Mouse (Mus musculus) cerebellum, postnatal 25 days (tissue): Measurements from ENCODE around the gene Tex38.
A peak's percentile ranks its signal among the peaks of the same experiment; 100 is the strongest.

Source experiments
- DNase-seq, 2 experiments: peaks; one replicate each; pipeline ENCODE4 v3.0.0; 2021; ENCODE audit warnings: mixed read lengths in 2 of 2

Tex38 gene

GRCm38 (mm10) chr4:115767647-115768467 is 13.0 kb downstream of the Tex38 start:
- DNase-seq: no peak

GRCm38 (mm10) chr4:115764581-115764980 is 16.2 kb downstream of the Tex38 start:
- DNase-seq: no peak

GRCm38 (mm10) chr4:115761206-115761605 is 19.6 kb downstream of the Tex38 start:
- peak in 1 of 2 experiments; percentile 43 for DNase-seq

- no peak for DNase-seq
Observed at GRCm38 (mm10) chr4:115754851-115755250, 26.0 kb downstream of the Tex38 start.

- DNase-seq: no peak
Observed at GRCm38 (mm10) chr4:115754101-115754500, 26.7 kb downstream of the Tex38 start.

- no peak for DNase-seq
Observed at GRCm38 (mm10) chr4:115749336-115749735, 31.5 kb downstream of the Tex38 start.

- DNase-seq: no peak
Observed at GRCm38 (mm10) chr4:115748181-115748580, 32.6 kb downstream of the Tex38 start.

- no peak for DNase-seq
Observed at GRCm38 (mm10) chr4:115743096-115743495, 37.7 kb downstream of the Tex38 start.

GRCm38 (mm10) chr4:115742658-115743057 is 38.2 kb downstream of the Tex38 start:
- DNase-seq: no peak

GRCm38 (mm10) chr4:115738481-115738985 is 42.3 kb downstream of the Tex38 start:
- DNase-seq: peak in 1 of 2 experiments; percentile 12

- DNase-seq: peak; percentile 98 to 99
Observed at GRCm38 (mm10) chr4:115737551-115738041, 43.2 kb downstream of the Tex38 start, which contains the start of gene Efcab14. Efcab14 (plus strand) TSS chr4:115737744.

- no peak for DNase-seq
Observed at GRCm38 (mm10) chr4:115734867-115735266, 46.0 kb downstream of the Tex38 start.

- DNase-seq: no peak
Observed at GRCm38 (mm10) chr4:115733746-115734145, 47.1 kb downstream of the Tex38 start.

- no peak for DNase-seq
Observed at GRCm38 (mm10) chr4:115732223-115732818, 48.5 kb downstream of the Tex38 start.

- peak; percentile 78 to 84 for DNase-seq
Observed at GRCm38 (mm10) chr4:115731588-115732222, 49.1 kb downstream of the Tex38 start.
